Mouse (Mus musculus) lung, postnatal 0 days (tissue): ENCODE measurements around the gene B3galt2. TPM values are rescaled to one million over a fixed set of nuclear protein-coding genes. Genes with fewer than 3 reads are reported as not detected.
"Not testable (repeated sequence)": the region's sequence is repeated elsewhere in the genome, so short reads cannot be mapped to it uniquely, and the experiment has no call there.

ENCODE experiments used
- ATAC-seq: fragments of 200-750 bp; cut with Nextera tagmentation; 2 replicates; pipeline ENCODE4 v1.8.0; 2017; ENCODE audit warnings: moderate library complexity
- DNase-seq: peaks from one replicate; pipeline ENCODE4 v3.0.0-alpha.2; 2016; ENCODE audit warnings: low spot score
- H3K27ac ChIP-seq: fragments of 300-500 bp; sonication (generic); 2 replicates; pipeline ENCODE4 v1.5.1; 2014; ENCODE audit warnings: antibody characterized with exemption, mild to moderate bottlenecking, low read length, mixed read lengths
- H3K27me3 ChIP-seq: fragments of 300-500 bp; sonication (generic); replicated peaks from 2 replicates; pipeline ENCODE4 v1.6.1; 2014; ENCODE audit warnings: low read length, mixed read lengths; ENCODE audit not compliant: insufficient read depth
- H3K36me3 ChIP-seq: fragments of 300-500 bp; sonication (generic); 2 replicates; pipeline ENCODE4 v1.6.1; 2014; ENCODE audit warnings: low read length, mixed read lengths; ENCODE audit not compliant: insufficient read depth
- H3K4me1 ChIP-seq: fragments of 300-500 bp; sonication (generic); 2 replicates; pipeline ENCODE4 v1.6.1; 2014; ENCODE audit warnings: antibody characterized with exemption, low read depth, low read length, mixed read lengths; ENCODE audit not compliant: insufficient read depth
- H3K4me2 ChIP-seq: fragments of 300-500 bp; sonication (generic); replicated peaks from 2 replicates; pipeline ENCODE4 v1.6.1; 2014; ENCODE audit warnings: low read depth, mild to moderate bottlenecking, low read length, moderate library complexity, mixed read lengths
- H3K4me3 ChIP-seq: fragments of 300-500 bp; sonication (generic); 2 replicates; pipeline ENCODE4 v1.5.1; 2014; ENCODE audit warnings: low read depth, low read length
- H3K9ac ChIP-seq: fragments of 300-500 bp; sonication (generic); replicated peaks from 2 replicates; pipeline ENCODE4 v1.6.1; 2014; ENCODE audit warnings: low read depth, mild to moderate bottlenecking
- H3K9me3 ChIP-seq: fragments of 300-500 bp; sonication (generic); 2 replicates; pipeline ENCODE4 v1.6.1; 2016; ENCODE audit warnings: low read length, mixed read lengths
- CTCF ChIP-seq: IDR thresholded peaks from 2 replicates; pipeline ENCODE4 v1.5.1; 2016; ENCODE audit warnings: antibody characterized with exemption, mild to moderate bottlenecking
- EP300 ChIP-seq: IDR thresholded peaks from 2 replicates; pipeline ENCODE4 v1.6.1; 2016; ENCODE audit warnings: antibody characterized with exemption, mild to moderate bottlenecking, control low read depth
- WGBS: fragments of 180-500 bp; shearing (Covaris S2); extraction: QIAGEN DNeasy Blood & Tissue Kit; methylation state at CpG from one replicate; pipeline ENCODE4 v1.1.7; 2014; 5-methylcytosine and 5-hydroxymethylcytosine counted together
- polyA plus RNA-seq: library from polyadenylated mRNA; unstranded; fragments of >200 nt; fragmentation: Nextera tagmentation; extraction: Ambion mirVana; gene quantifications from 2 replicates; pipeline ENCODE4 v1.2.1, GENCODE M21; 2015

B3galt2 gene
- polyA plus RNA-seq, 1 experiment from 2014 or later, result 0.13 TPM

GRCm38 (mm10) chr1:143646219-143646618 is 5.8 kb downstream of the B3galt2 start:
- Histone ChIP-seq H3K4me1 (no peaks in the 10 kb centered on the region), H3K27ac (no peak overlapping the region), H3K36me3 (peaks cover 4% of the 10 kb centered on the region; the same call in 1 of the 2 replicates), H3K4me3 (no peak overlapping the region), H3K27me3 (no peaks in the 10 kb centered on the region), H3K9me3 (no peaks in the 10 kb centered on the region), H3K4me2 (no peak overlapping the region), H3K9ac (no peak overlapping the region)
- ATAC-seq (no peak), DNase-seq (no peak)
- WGBS, result 92% methylated on average over 4 of the region's 4 CpGs
- no peak for TF ChIP-seq EP300
- TF ChIP-seq CTCF, result no peak

DNA sequence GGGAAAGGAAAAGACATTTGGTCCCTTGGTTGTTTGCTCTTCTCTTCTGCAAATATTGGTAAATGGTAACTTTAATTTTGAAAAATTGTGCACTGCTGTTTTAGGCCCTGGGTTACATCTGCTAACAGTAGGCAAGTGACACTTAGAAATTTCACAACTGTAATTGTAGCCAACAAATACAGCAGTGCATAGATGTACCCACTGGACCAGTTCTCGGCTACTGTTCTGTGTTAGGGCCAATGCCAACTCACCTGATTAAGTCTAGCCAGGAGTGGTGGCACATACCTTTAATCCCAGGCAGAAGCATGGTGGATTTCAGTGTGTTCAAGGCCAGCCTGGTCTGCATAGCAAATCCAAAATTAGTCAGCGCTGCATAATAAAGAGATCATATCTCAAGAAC is 9.9 kb downstream of the B3galt2 start:
- WGBS, result 69% methylated on average over 2 of the region's 2 CpGs
- ATAC-seq, result no peak

GRCm38 (mm10) chr1:143653646-143654045 is 13.2 kb downstream of the B3galt2 start:
- H3K4me1 ChIP-seq, result no peaks in the 10 kb centered on the region
- no peak overlapping the region for H3K9ac ChIP-seq
- H3K36me3 ChIP-seq, result peaks cover 4% of the 10 kb centered on the region; the same call in 1 of the 2 replicates
- H3K4me3 ChIP-seq, result no peak overlapping the region
- ATAC-seq, result no peak
- no peaks in the 10 kb centered on the region for H3K9me3 ChIP-seq
- H3K4me2 ChIP-seq, result no peak overlapping the region
- H3K27ac ChIP-seq, result no peak overlapping the region
- no peak for DNase-seq
- WGBS, result 69% methylated on average over 3 of the region's 3 CpGs
- no peaks in the 10 kb centered on the region for H3K27me3 ChIP-seq
- no peak for TF ChIP-seq EP300
- TF ChIP-seq CTCF, result no peak

More for the DNA sequence above, 9.9 kb downstream of the B3galt2 start:
- H3K4me2 ChIP-seq, result no peak overlapping the region
- H3K27ac ChIP-seq, result no peak overlapping the region
- H3K27me3 ChIP-seq, result no peaks in the 10 kb centered on the region
- no peaks in the 10 kb centered on the region for H3K9me3 ChIP-seq
- no peak overlapping the region for H3K9ac ChIP-seq
- H3K4me1 ChIP-seq, result no peaks in the 10 kb centered on the region
- H3K4me3 ChIP-seq, result no peak overlapping the region
- TF ChIP-seq EP300 (no peak), CTCF (no peak)
- H3K36me3 ChIP-seq, result peaks cover 4% of the 10 kb centered on the region; the same call in 1 of the 2 replicates
- DNase-seq, result no peak

DNA sequence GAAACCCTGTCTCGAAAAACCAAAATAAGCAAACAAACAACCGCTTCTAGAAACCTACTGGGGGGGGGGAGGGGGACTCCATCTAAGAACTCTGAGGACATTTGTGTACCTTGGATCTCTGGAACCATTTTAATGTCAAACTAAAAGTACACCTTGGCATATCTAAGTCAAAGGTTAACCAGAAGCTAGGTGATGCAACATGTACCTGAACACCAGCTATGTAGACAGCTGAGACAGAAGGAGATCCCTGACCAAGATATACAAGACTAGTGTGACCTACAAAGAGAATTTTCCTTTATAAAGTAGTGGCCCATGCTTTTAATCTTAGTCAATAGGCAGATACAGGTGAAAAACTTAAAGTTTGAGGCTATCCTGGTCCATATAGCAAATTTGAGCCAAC is 22.7 kb downstream of the B3galt2 start:
- Histone ChIP-seq H3K9ac (no peak overlapping the region), H3K27ac (no peak overlapping the region), H3K4me1 (no peaks in the 10 kb centered on the region), H3K9me3 (no peaks in the 10 kb centered on the region), H3K4me3 (no peak overlapping the region), H3K27me3 (no peaks in the 10 kb centered on the region), H3K36me3 (no peaks in the 10 kb centered on the region), H3K4me2 (no peak overlapping the region)
- TF ChIP-seq CTCF (no peak), EP300 (no peak)
- ATAC-seq (no peak), DNase-seq (no peak)
- 89% methylated on average over 2 of the region's 2 CpGs for WGBS

DNA sequence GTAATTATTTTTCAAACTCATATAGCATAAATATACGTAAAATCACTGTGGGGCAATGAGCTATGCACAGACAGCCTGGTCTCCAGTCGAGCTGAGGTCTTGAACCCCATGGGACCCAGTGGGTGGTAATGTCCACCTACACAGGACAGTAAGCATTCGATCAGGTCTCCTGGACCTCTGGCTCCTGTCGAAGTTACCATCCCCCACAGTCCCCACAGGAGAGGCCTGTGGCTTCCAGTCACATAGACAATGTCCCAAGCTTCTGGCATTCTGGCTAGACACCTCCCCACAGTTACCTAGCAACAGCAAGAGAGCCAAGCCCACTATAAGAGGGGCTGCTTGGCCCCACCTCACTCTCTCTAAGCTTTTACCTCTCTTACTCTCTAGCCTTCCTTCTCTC is 24.3 kb downstream of the B3galt2 start:
- H3K36me3 ChIP-seq, ATAC-seq: not testable (repeated sequence)
- 98% methylated on average over 4 of the region's 4 CpGs for WGBS

GRCm38 (mm10) chr1:143675734-143676361 is 35.4 kb downstream of the B3galt2 start:
- DNase-seq (peak; percentile 18), ATAC-seq (no peak)
- WGBS, result 86% methylated on average over 4 of the region's 4 CpGs
- Histone ChIP-seq H3K27ac (no peak overlapping the region), H3K36me3 (peaks cover 3% of the 10 kb centered on the region; the same call in 1 of the 2 replicates), H3K4me1 (no peaks in the 10 kb centered on the region), H3K4me2 (no peak overlapping the region), H3K27me3 (no peaks in the 10 kb centered on the region), H3K4me3 (no peak overlapping the region), H3K9me3 (no peaks in the 10 kb centered on the region), H3K9ac (no peak overlapping the region)
- no peak for TF ChIP-seq EP300
- peak; percentile 19 for TF ChIP-seq CTCF

More for the DNA sequence above, 24.3 kb downstream of the B3galt2 start:
- not testable (repeated sequence) for H3K4me3 ChIP-seq, H3K4me1 ChIP-seq, H3K4me2 ChIP-seq, H3K27ac ChIP-seq, H3K27me3 ChIP-seq, DNase-seq, H3K9ac ChIP-seq, H3K9me3 ChIP-seq
